12 mouse cellular contexts compared by ENCODE assay signal in the genomic region with DNA sequence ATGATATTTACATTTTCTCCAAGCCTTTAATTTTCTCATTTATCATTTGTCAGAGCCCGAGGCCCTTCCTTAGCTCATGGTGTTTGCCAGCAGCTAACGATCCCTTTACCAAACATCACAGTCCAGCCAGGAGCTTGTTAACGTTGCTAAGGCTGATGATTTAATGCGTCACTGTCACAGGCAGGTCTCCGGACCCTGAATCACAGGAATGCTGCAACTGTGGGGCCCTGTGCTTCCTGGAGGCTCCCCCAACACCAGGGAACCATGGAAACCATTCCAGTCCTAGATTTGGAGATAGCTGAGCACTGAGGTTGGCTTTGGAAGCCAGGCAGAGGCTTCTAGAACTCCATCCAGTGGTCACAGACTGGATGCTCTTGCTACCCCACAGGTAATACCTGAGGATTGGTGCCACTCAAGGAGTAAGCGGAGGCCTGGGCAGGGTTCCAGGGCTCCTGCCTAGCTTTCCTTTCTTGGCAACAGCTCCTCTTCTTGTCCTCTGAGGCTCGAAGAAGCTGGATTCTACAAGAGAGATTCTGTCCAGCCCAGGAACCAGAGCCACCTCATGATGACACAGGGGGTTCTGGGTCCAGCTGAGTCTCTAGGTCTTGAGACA.
DNase-seq lines count a peak whose midpoint lies in the region; ATAC-seq lines count a peak whose summit lies in the region.
"Had no signal": no experiment of that assay in that cellular context is flagged by ENCODE, and none has a peak within 500 bp of the region (broad histone marks: within the 10 kb centered on the region; RNA-seq: fewer than 3 reads in every experiment).

No protein-coding gene starts in this region.

- H3K27ac ChIP-seq in forebrain, embryonic 10.5 days: peak overlapping the region; percentile 45
- no peak overlapping the region for H3K27ac ChIP-seq in forebrain, embryonic 15.5 days (replicated peaks)
- H3K27ac ChIP-seq in neural tube, embryonic 11.5 days (ENCODE audit: low read depth, low read length): no peak overlapping the region
- H3K27ac ChIP-seq in limb, embryonic 15.5 days: peak overlapping the region; percentile 18; the same call in 1 of the 2 replicates
- H3K27ac ChIP-seq: liver, embryonic 14.5 days; macrophage had no signal

- ATAC-seq in forebrain, embryonic 15.5 days (replicated peaks): no peak
- ATAC-seq in neural tube, embryonic 11.5 days (ENCODE audit: insufficient read depth, low FRiP score, low TSS enrichment): no peak
- ATAC-seq in limb, embryonic 15.5 days (ENCODE audit: insufficient number of reproducible peaks, low FRiP score, low TSS enrichment, low read depth): no peak
- ATAC-seq in megakaryocyte progenitor cell, adult 5-6 weeks (replicated peaks; ENCODE audit: poor library complexity): no peak

- H3K9ac ChIP-seq in forebrain, embryonic 15.5 days (replicated peaks): no peak overlapping the region
- no peak overlapping the region for H3K9ac ChIP-seq in neural tube, embryonic 11.5 days (ENCODE audit: low read length)
- no peak overlapping the region for H3K9ac ChIP-seq in limb, embryonic 15.5 days
- H3K9ac ChIP-seq: liver, embryonic 14.5 days had no signal

- no peak overlapping the region for H3K4me3 ChIP-seq in forebrain, embryonic 10.5 days
- no peak overlapping the region for H3K4me3 ChIP-seq in forebrain, embryonic 15.5 days
- no peak overlapping the region for H3K4me3 ChIP-seq in neural tube, embryonic 11.5 days (ENCODE audit: low read depth, low read length)
- no peak overlapping the region for H3K4me3 ChIP-seq in limb, embryonic 15.5 days

- no peak overlapping the region for H3K4me2 ChIP-seq in forebrain, embryonic 15.5 days (replicated peaks)
- no peak overlapping the region for H3K4me2 ChIP-seq in neural tube, embryonic 11.5 days (ENCODE audit: low read depth)
- no peak overlapping the region for H3K4me2 ChIP-seq in limb, embryonic 15.5 days
- H3K4me2 ChIP-seq: heart, embryonic 11.5 days had no signal

- DNase-seq in forebrain, embryonic 10.5 days (ENCODE audit: extremely low spot score, low spot score): no peak
- peak; percentile 38 for DNase-seq in neural tube, embryonic 11.5 days (ENCODE audit: low spot score)
- DNase-seq in neural tube, embryonic 10.5 days (ENCODE audit: extremely low spot score, low spot score): no peak
- no peak for DNase-seq in layer of hippocampus, postnatal 14 days (ENCODE audit: low spot score in 2 of 2)
- DNase-seq in adipocyte (ENCODE audit: low spot score): no peak

- WGBS in forebrain, embryonic 10.5 days: 68% methylated on average over 7 of the region's 7 CpGs
- 24% methylated on average over 7 of the region's 7 CpGs for WGBS in forebrain, embryonic 15.5 days
- WGBS in neural tube, embryonic 11.5 days: 38% methylated on average over 7 of the region's 7 CpGs
- 21% methylated on average over 7 of the region's 7 CpGs for WGBS in limb, embryonic 15.5 days

- no peaks in the 10 kb centered on the region for H3K27me3 ChIP-seq in forebrain, embryonic 10.5 days (ENCODE audit: poor library complexity, severe bottlenecking)
- no peaks in the 10 kb centered on the region for H3K27me3 ChIP-seq in forebrain, embryonic 15.5 days
- no peaks in the 10 kb centered on the region for H3K27me3 ChIP-seq in neural tube, embryonic 11.5 days (ENCODE audit: control insufficient read depth, insufficient read depth, low read length)
- H3K27me3 ChIP-seq in limb, embryonic 15.5 days: no peaks in the 10 kb centered on the region

- H3K4me1 ChIP-seq in forebrain, embryonic 10.5 days: peaks cover 37% of the 10 kb centered on the region
- H3K4me1 ChIP-seq in forebrain, embryonic 15.5 days: peaks cover 6% of the 10 kb centered on the region
- peaks cover 9% of the 10 kb centered on the region for H3K4me1 ChIP-seq in neural tube, embryonic 11.5 days (ENCODE audit: control insufficient read depth, insufficient read depth, low read length)
- H3K4me1 ChIP-seq in limb, embryonic 15.5 days: peaks cover 6% of the 10 kb centered on the region; the same call in 1 of the 2 replicates

- no peaks in the 10 kb centered on the region for H3K9me3 ChIP-seq in forebrain, embryonic 10.5 days
- no peaks in the 10 kb centered on the region for H3K9me3 ChIP-seq in forebrain, embryonic 15.5 days
- no peaks in the 10 kb centered on the region for H3K9me3 ChIP-seq in neural tube, embryonic 11.5 days (ENCODE audit: control insufficient read depth, low read length)
- no peaks in the 10 kb centered on the region for H3K9me3 ChIP-seq in limb, embryonic 15.5 days

- H3K36me3 ChIP-seq in forebrain, embryonic 10.5 days (replicated peaks): no peaks in the 10 kb centered on the region
- H3K36me3 ChIP-seq in forebrain, embryonic 15.5 days: no peaks in the 10 kb centered on the region
- H3K36me3 ChIP-seq in neural tube, embryonic 11.5 days (ENCODE audit: control insufficient read depth, insufficient read depth, low read length): no peaks in the 10 kb centered on the region
- H3K36me3 ChIP-seq in limb, embryonic 15.5 days: no peaks in the 10 kb centered on the region
- H3K36me3 ChIP-seq: G1E had no signal

Comparison
In these comparisons a context has a peak if more than half of its experiments do, and no peak if none do; other contexts are left out.
1. H3K27ac ChIP-seq: peak in forebrain, embryonic 10.5 days (single experiment) and limb, embryonic 15.5 days (single experiment); none in forebrain, embryonic 15.5 days (single experiment) and neural tube, embryonic 11.5 days (single experiment).